Mouse (Mus musculus): Measurements from ENCODE around the gene Zfp354c.
A peak's percentile ranks its signal among the peaks of the same experiment; 100 is the strongest.

Zfp354c gene

DNA sequence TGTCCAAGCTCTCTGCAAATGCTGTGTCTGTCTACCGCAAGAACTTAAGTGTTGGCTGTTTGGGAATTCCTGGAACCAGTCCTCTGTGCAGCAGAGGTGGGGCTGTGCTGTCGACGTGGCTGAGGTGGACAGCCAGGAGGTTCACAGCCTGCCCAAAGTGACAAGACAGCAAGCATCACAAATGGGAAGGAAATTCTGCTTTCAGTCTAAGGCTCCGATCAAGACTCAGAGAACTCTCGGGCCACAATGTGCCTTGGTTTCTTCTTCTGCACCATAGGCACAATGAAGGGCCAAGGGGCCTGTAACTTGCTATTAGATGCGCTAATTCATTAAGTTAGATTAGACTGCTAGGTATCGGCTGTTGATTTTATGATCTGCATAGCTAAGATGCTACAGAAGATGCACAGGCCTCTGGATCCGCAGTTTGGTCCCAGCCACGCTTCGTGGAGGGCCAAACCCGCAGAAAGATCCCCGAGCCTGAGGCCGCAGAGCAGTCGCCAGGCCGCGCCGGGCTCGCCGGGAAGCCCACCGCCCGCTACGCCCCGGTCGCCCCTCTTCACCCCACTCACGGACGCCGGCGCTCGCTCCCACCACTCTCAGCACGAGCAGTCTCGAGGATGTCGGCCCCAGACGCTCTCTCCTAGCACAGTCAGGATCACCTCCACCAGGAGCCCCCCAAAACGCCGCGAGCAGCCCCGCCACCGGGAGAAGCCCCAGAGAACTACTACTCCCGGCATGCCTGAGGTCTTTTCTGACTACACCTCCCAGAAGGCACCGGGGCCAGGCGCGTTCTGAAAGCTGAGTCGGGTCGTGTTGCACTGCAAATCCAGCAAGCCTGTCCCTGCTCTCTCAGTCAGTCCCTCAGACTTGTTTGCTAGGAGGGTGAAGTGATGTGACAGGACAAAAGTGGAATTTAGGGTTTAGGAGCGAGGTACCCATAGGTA, at the start of gene Zfp354c:
TSS of gene Zfp354c (minus strand) at position 715 of the 944 bp plus-strand sequence.
- peak; percentile 100 for ATAC-seq (ENCODE audit: low TSS enrichment)

DNA sequence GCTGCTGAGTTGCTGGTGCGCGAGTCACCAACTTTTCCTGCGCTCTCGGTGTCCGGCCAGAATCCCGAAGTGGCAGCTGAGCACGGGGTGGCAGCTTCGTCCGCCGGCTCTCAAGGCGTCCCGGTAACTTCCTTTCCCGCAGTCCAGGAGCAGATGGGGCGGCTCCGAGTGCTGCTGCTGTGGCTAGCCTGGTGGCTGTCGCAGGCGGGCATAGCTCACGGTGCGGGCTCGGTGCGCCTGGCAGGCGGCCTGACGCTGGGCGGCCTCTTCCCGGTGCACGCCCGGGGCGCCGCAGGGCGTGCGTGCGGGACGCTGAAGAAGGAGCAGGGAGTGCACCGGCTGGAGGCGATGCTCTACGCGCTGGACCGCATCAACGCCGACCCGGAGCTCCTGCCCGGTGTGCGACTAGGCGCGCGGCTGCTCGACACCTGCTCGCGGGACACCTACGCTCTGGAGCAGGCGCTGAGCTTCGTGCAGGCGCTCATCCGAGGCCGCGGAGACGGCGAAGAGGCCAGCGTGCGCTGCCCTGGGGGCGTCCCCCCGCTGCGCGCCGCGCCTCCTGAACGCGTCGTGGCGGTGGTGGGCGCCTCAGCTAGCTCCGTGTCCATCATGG, 23.6 kb upstream of the Zfp354c start:
- ATAC-seq (ENCODE audit: low TSS enrichment) = peak; percentile 69

DNA sequence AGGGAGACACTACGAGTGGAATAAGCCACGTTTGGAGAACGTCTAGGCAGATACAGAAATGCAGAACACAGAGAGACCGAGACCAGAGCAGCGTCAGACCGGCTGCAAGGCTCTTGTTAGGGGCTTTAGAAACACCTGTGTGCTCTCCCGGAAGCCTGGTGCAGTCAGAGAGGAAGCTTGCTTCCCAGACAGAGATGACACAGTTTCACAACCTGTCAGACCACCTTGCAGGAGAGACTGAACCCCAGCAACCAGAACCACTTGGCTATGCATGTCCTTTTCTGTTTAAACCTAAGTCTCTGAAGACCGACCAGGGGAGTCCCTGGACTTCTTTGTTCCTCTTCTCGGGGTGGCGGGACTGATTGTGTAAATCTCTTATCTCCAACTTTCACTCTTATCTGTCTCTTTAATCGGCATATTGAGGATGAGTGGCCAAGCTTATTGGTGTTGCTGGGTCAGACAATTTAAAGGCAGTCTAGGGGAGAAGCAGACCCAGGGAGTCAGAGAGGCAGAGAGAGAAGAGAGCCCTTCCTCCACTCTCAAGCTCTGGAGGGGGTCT, 22.7 kb upstream of the Zfp354c start, which contains the start of gene Grm6:
TSS of gene Grm6 (plus strand) at position 509 of the 559 bp plus-strand sequence.
- ATAC-seq (ENCODE audit: low TSS enrichment) = no peak

DNA sequence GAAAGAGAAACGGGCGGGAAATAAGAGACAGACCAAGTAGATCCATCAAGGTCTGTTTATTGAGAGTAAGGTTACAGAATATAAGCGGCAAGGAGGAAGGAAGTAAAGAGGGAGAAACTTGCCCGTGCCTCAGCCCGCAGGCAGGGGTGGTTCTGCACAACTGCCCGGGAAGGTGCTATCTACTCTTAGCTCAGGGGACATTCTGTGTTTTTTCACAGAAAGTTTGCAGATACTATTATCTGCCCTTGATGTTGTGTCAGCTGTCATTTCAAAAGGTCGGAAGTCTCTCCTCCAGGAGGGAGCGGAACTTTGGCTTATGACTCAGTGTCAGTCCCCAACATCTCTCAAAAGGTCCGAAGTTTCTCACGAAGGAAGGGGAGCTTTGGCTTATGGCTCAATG, 21.8 kb upstream of the Zfp354c start:
- ATAC-seq (ENCODE audit: low TSS enrichment) = no peak

DNA sequence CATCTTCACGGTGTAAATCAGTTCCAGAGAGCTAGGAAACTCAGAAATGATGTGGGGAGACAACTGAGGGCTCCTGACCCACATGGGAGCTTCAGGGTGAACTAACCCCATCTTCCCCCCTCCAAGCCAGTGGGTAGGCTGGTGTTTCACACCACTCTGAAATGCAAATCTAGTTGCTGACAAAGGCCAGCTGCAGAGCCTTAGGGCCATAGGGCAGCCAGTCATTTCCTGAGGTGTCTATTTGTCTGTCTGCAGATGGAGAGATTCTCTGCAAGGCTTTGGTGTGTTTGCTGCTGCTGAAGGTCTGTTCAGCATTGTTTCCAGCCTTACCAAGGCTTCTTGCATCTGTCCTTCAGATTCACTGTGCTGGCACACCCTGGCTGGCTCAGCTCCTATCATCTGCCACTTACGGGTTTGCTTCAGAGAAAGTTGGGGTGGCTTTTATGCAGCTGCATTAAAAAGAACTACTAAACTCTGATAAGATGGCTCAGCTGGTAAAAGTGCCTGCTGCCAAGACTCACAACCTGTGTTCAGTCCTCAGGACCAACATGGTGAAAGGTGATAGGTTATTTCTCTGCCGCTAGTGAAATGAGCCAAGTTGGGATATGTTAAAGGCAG, 21.1 kb upstream of the Zfp354c start:
- ATAC-seq (ENCODE audit: low TSS enrichment) = no peak

DNA sequence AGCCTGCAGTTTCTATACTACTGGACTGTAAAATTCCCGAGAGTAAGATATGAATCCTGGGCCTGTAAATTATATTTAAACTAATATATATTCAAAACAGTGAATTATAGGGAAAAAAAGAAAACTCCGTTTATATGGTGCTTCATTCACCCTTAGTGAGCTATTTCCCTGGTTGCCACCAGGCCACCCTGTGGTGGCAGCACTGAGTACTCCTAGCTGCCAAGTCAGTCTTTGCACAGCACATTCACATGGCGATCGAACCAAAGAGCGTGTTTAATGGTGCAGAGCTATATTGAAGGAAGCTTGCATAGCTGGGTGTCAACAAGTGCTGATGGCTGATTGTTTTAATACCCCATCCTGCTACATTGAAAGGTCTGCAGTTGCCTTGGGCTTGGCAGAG, 19.5 kb upstream of the Zfp354c start:
- ATAC-seq (ENCODE audit: low TSS enrichment) = peak; percentile 62; the same call in 1 of the 2 replicates

GRCm38 (mm10) chr11:50845951-50846350, 18.4 kb upstream of the Zfp354c start:
- ATAC-seq (ENCODE audit: low TSS enrichment) = no peak

DNA sequence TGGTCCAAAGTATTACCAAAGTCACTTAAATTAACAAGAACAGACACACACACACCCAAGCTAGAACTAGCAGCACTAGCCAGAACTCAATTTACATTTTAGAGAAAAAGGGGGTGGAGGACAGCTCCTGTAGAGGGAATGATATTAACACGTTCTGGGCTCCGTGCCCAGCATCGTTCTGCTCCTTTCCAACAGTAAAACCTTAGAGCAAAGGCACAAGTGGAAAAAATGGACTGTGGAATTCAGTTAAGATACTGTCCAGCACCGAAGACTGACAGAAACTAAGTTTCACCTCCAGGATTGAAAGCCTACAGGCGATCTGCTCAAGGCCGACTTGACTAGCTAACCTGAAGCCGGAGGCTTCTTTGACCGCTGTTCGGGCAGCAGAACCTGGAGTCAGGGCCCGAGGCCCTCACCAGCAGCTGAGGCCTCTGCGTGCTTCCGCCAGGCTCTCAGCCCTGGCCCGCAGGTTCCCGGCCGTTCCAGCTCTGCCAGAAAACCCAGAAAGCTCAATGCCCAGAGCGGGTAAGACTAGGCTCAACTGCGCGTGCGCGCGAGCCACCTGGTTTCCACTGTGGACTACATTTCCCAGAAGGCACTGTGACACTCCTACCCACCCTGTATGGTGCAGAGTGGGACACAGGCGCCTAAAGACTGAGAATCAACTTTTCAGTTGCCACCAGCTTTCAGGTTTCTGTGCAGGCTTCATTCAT, 13.7 kb upstream of the Zfp354c start, which contains the start of gene Zfp879:
TSS of gene Zfp879 (minus strand) at position 530 of the 713 bp plus-strand sequence.
- peak; percentile 100 for ATAC-seq (ENCODE audit: low TSS enrichment)

- no peak for ATAC-seq (ENCODE audit: low TSS enrichment)
Measured at GRCm38 (mm10) chr11:50835727-50836126, 8.2 kb upstream of the Zfp354c start.

GRCm38 (mm10) chr11:50826214-50826613, 1.3 kb downstream of the Zfp354c start:
- ATAC-seq (ENCODE audit: low TSS enrichment) = no peak

GRCm38 (mm10) chr11:50814233-50814632, 13.3 kb downstream of the Zfp354c start:
- ATAC-seq (ENCODE audit: low TSS enrichment) = no peak

GRCm38 (mm10) chr11:50798836-50799235, 28.7 kb downstream of the Zfp354c start:
- ATAC-seq (ENCODE audit: low TSS enrichment) = no peak

- no peak for ATAC-seq (ENCODE audit: low TSS enrichment)
Measured at GRCm38 (mm10) chr11:50797674-50798073, 29.9 kb downstream of the Zfp354c start.

- 0 out of 2 replicates have a peak, but pooled peaks have one; percentile 10 for ATAC-seq (ENCODE audit: low TSS enrichment)
Measured at GRCm38 (mm10) chr11:50771006-50771405, 56.5 kb downstream of the Zfp354c start.

DNA sequence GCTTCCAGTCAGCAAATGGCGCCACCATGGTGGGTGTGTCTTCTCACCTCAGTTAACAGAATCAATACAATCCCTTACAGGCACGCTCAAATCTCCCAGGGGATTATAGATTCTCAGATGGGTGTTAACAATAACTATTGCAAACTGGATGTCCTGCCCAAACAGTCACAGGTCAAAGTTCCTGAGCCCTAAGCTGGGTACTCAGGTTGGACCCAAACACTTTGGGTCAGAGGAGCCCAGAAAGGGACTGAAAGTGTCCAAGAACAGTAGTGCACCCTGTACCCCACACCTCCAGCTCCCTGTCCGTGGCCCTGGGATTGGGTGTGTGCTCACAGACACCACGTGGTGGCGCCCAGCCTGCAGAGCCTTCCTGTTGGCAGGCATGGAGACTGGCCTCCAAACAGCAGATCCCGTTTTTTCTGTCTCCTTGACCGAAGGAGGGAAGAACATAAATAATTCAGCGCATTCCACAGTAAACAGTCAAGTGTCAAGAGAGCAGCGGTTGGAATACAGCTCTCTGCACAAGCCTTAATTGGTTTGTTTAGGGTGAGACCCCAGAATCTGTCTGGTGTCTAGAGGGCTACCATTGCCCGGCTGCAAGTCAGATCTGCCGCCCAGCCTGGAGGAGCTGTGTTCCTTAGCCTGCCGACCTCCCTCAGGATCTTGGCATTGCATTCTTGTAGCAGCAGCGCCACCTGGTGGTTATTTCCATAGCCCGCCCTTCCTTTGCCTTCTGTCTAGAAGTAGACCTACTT, 58.4 kb downstream of the Zfp354c start:
- ATAC-seq (ENCODE audit: low TSS enrichment) = peak; percentile 83

DNA sequence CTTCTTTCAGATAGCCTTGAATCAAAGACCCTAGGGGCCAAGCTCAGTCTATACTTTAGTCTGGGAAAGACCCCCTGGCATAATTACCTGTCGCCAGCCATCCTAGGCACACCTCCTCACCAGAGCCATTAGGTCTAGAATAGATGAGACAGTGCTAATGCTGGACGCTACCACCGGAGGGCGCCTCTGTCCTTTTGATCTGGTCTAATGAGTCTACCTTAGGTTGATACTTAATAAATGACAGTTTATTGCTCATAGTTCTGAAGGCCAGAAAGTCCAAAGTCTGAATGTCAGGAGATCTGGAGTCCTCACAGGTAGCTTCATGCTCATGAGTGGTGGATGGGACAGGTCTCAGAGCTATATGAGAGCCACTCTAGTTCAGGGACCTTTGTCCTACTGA, 60.5 kb downstream of the Zfp354c start:
- 0 out of 2 replicates have a peak, but pooled peaks have one; percentile 36 for ATAC-seq (ENCODE audit: low TSS enrichment)

DNA sequence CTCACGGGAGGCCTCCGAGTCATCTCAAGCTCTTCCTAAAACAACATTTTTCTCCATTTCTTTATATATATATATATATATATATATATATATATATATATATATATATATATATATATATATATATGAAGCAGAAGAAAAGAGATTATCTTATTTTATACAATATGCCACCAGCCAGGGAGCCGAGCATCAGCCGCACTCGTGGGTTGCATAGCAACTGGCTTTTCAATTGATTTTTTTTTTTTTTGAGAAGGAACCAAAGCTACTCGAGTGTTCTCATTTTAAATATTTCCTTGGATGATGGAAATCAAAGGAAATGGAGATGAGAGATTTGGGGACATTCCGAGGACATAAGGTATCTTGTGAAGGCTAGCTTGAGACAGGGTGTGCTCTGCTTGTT, 61.1 kb downstream of the Zfp354c start:
- no peak for ATAC-seq (ENCODE audit: low TSS enrichment)
